Mouse (Mus musculus) heart, adult 2 months (tissue): ENCODE measurements around the gene Cmbl.

Experiments
- CTCF ChIP-seq: fragments of 200-600 bp; IDR thresholded peaks from 2 replicates; pipeline ENCODE4 v1.8.1; 2022; ENCODE audit warnings: antibody characterized with exemption, mild to moderate bottlenecking, moderate library complexity
- POLR2A ChIP-seq: fragments of 200-500 bp; IDR thresholded peaks from 2 replicates; pipeline ENCODE4 v1.6.1; 2011; ENCODE audit warnings: mild to moderate bottlenecking, low read depth, low read length, control low read depth; ENCODE audit not compliant: insufficient read depth

DNA sequence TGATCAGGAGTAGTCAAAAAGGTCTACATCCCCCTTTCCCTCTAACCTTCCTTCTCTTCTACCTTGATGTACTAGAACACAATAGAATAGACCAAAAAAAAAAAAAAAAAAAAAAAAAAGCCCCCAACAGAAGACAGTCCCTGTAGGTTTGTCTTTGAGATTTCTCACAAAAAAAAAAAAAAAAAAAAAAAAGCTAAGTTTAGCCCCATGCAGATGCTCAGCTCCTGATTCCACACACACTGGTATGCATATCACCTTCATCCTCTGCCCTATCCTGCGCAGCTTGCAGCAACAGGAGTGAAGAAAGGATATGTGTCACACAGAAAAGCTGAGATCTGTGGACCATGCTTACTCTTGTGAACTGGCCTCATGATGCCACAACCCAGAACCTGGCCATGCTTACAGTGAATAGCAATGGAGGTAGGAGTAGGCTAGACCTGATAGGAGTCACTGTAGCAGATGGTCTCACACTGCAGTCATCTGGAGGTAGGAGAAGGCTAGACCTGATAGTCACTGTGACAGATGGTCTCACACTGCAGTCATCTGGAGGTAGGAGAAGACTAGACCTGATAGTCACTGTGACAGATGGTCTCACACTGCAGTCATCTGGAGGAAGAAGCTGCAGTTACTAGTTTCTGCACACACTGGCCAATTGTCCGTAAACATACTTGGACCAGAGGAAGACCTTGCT, 32.7 kb upstream of the Cmbl start:
- TF ChIP-seq CTCF, result no peak
- no peak for TF ChIP-seq POLR2A
